Mouse (Mus musculus) kidney, adult 11 months (tissue): ENCODE measurements at regions not wholly inside any gene's neighbourhood (a gene's known extent, or its start where the extent isn't known, plus 50 kb on each side); places are given as distances from the start of the nearest gene placed in this dataset.

ENCODE experiments used
- DNase-seq: peaks from one replicate; pipeline ENCODE4 v3.0.0; 2022

- no peak for DNase-seq
Measured at GRCm38 (mm10) chr13:86274926-86275622, 228.4 kb upstream of the Cox7c start.

DNA sequence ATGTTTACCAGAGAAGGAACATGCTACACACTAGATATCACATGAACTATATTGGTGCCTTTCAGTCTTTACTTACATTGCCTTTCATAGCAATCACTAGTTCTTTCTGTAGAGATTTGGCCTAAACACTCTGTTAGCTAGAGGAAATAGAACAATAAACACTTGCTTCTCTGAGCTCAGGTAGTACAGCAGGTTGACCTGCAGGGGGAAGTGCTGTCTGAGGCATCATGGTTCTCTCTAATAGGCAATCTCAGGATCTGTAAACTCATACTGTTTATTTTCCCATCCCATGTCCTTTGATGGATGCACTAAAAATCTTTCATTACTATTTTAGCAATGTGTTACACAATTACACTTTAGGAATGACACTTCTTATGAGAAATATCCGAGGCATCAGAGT is 191.3 kb upstream of the Cox7c start:
- no peak for DNase-seq

DNA sequence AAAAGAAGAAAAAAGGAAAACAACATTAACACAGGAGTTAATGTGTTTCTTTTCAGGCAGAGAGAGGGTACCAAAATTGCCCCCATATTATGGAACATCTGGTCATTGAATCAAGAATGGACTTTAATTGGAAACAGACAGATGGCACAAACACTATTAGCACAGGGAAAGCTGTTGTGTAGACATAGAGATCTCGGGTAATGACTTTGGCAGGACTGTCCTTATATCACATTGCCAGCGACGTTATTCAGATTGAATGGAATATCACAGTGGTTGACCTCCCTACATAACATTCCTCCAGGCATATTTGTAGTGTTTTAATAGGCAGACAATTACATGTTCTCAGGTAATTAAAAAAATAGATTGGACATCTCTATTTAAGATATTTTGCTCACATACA is 158.9 kb upstream of the Cox7c start:
- DNase-seq = no peak

DNA sequence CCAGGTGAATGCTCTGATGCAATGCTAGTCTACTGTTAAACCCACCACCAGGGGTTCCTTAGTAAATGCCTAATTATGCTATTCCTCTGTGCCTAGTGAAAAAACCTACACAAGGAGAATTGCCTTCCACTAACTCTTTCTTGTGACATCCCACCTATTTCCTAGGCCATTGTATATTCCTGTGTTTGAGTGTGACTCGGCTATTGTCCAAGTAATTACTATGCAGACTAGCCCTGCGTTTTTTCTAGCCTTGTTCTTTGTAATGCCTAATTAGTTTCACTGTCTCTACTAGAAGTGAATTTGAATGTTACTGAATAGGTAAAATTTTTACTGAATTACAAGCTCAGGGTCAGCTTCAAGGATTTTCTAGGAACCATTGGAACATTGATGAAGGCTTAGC is 133.8 kb upstream of the Cox7c start:
- DNase-seq = no peak

GRCm38 (mm10) chr13:86147331-86147730 is 100.6 kb upstream of the Cox7c start:
- DNase-seq = no peak

GRCm38 (mm10) chr13:86111372-86112094 is 64.8 kb upstream of the Cox7c start:
- DNase-seq = peak; percentile 31

DNA sequence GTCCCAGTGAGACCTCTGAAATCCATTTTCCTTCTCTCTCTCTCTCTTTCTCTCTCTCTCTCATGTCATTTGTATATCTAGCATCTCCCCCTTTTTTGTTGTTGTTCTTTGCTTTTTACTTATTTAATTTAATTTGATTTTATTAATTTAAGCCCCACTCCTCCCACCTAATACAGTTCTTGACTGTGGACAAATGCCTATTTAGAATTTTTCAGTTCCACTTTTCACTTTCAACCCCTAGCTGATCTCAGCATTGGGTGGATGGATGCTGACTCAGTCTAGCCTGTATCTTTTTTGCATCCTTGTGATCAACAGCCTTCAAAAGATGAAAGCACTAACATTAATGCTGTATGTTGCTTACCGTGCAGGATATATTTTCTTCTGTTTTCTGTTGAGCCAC is 55.5 kb upstream of the Cox7c start:
- DNase-seq = no peak

- DNase-seq = no peak
Measured at GRCm38 (mm10) chr13:86097836-86098235, 51.1 kb upstream of the Cox7c start.

GRCm38 (mm10) chr13:86097291-86097690 is 50.6 kb upstream of the Cox7c start:
- DNase-seq = no peak
